10 mouse cellular contexts compared by ENCODE assay signal in the genomic region with DNA sequence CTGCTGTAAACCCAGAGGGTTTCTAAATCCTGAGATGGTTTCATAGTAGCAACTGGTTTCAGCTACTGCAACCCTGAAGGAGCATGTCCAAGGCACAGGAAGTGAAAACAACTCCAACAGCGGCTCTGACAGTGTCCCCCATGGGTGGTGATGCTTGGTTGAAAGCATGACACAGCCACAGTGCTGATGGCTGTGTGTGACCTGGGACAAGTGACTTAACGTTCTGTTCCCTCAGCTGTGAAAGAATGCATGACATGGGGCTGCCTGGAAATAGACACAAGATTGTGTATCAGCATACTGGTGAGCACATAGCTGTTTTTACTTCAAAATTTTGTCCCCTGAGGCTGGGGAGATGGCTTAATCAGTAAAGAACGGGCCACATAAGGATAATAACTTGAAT. TPM values are rescaled to one million over a fixed set of nuclear protein-coding genes. Genes with fewer than 3 reads are reported as not detected.
"Had no signal": no experiment of that assay in that cellular context is flagged by ENCODE, and none has a peak within 500 bp of the region (broad histone marks: within the 10 kb centered on the region; RNA-seq: fewer than 3 reads in every experiment).

No protein-coding gene starts in this region.

- ATAC-seq: midbrain, embryonic 16.5 days had no signal

- DNase-seq: kidney, postnatal 25 days; lung, embryonic 14.5 days; lung, postnatal 10 days; lung, postnatal 4 days; retina, postnatal 1 day; right cerebral cortex, postnatal 4 days; thymus, postnatal 4 days had no signal

RNA-seq across cellular contexts. Expression of a gene that starts 51.5 kb away (rescaled TPM):
- total RNA-seq: left cerebral cortex, adult 2 months; left cerebral cortex, postnatal 14 days had no signal
